Mouse (Mus musculus): Measurements from ENCODE around the gene Abhd2.

GRCm38 (mm10) chr7:79328769-79329168 is 55.8 kb downstream of the Abhd2 start:
- TF ChIP-seq GATA1 (IDR thresholded peaks at IDR 0.05; ENCODE audit: low read length): no peak
- no peak for TF ChIP-seq TAL1 (IDR thresholded peaks at IDR 0.05; ENCODE audit: low read length)

Measured in erythroblast, embryonic 14.5 days (primary cell).